Mouse (Mus musculus) midbrain, postnatal 0 days (tissue): ENCODE results near the gene Kpna7. TPM values are rescaled to one million over a fixed set of nuclear protein-coding genes. Genes with fewer than 3 reads are reported as not detected.
"Not testable (repeated sequence)": the region's sequence is repeated elsewhere in the genome, so short reads cannot be mapped to it uniquely, and the experiment has no call there.

Experiments used
- ATAC-seq: fragments of 200-750 bp; cut with Nextera tagmentation; 2 replicates; pipeline ENCODE4 v1.8.0; 2017; ENCODE audit warnings: moderate number of reproducible peaks, mild to moderate bottlenecking, moderate TSS enrichment, moderate library complexity; ENCODE audit not compliant: low FRiP score
- DNase-seq: peaks from one replicate; pipeline ENCODE4 v3.0.0-alpha.2; 2015; ENCODE audit warnings: low spot score
- H3K27ac ChIP-seq: fragments of 300-500 bp; sonication (generic); 2 replicates; pipeline ENCODE4 v1.5.1; 2014; ENCODE audit warnings: low read depth, mild to moderate bottlenecking, low read length, mixed read lengths
- H3K27me3 ChIP-seq: fragments of 300-500 bp; sonication (generic); 2 replicates; pipeline ENCODE4 v1.6.1; 2014; ENCODE audit warnings: low read length, control low read depth, mixed read lengths; ENCODE audit not compliant: insufficient read depth
- H3K36me3 ChIP-seq: fragments of 300-500 bp; sonication (generic); 2 replicates; pipeline ENCODE4 v1.6.1; 2014; ENCODE audit warnings: low read length, control low read depth, mixed read lengths; ENCODE audit not compliant: insufficient read depth
- H3K4me1 ChIP-seq: fragments of 300-500 bp; sonication (generic); 2 replicates; pipeline ENCODE4 v1.6.1; 2014; ENCODE audit warnings: mild to moderate bottlenecking, control low read depth, antibody characterized with exemption, low read length, mixed read lengths; ENCODE audit not compliant: insufficient read depth
- H3K4me2 ChIP-seq: fragments of 300-500 bp; sonication (generic); 2 replicates; pipeline ENCODE4 v1.6.1; 2014; ENCODE audit warnings: low read depth, mild to moderate bottlenecking, low read length, mixed read lengths; ENCODE audit not compliant: poor library complexity, severe bottlenecking
- H3K4me3 ChIP-seq: fragments of 300-500 bp; sonication (generic); 2 replicates; pipeline ENCODE4 v1.5.1; 2014; ENCODE audit warnings: low read depth, mild to moderate bottlenecking, low read length, moderate library complexity
- H3K9ac ChIP-seq: fragments of 300-500 bp; sonication (generic); replicated peaks from 2 replicates; pipeline ENCODE4 v1.6.1; 2014; ENCODE audit warnings: mild to moderate bottlenecking, low read length, moderate library complexity, mixed read lengths; ENCODE audit not compliant: poor library complexity, severe bottlenecking
- H3K9me3 ChIP-seq: fragments of 300-500 bp; sonication (generic); 2 replicates; pipeline ENCODE4 v1.6.1; 2016; ENCODE audit warnings: low read length, control low read depth
- CTCF ChIP-seq: IDR thresholded peaks from 2 replicates; pipeline ENCODE4 v1.5.1; 2016; ENCODE audit warnings: antibody characterized with exemption, mild to moderate bottlenecking
- WGBS: fragments of 180-500 bp; shearing (Covaris S2); extraction: QIAGEN DNeasy Blood & Tissue Kit; methylation state at CpG from one replicate; pipeline ENCODE4 v1.1.7; 2014; 5-methylcytosine and 5-hydroxymethylcytosine counted together
- polyA plus RNA-seq: library from polyadenylated mRNA; unstranded; fragments of >200 nt; fragmentation: Nextera tagmentation; extraction: Ambion mirVana; gene quantifications from 2 replicates; pipeline ENCODE4 v1.2.1, GENCODE M21; 2015
- total RNA-seq: library from RNA; depleted of rRNA; stranded (reverse); fragments of >200 nt; gene quantifications from 2 replicates; pipeline ENCODE4 v1.2.3, GENCODE M21; 2014

Kpna7 gene
- total and polyA plus RNA-seq, 2 experiments from 2014 or later, result not detected

DNA sequence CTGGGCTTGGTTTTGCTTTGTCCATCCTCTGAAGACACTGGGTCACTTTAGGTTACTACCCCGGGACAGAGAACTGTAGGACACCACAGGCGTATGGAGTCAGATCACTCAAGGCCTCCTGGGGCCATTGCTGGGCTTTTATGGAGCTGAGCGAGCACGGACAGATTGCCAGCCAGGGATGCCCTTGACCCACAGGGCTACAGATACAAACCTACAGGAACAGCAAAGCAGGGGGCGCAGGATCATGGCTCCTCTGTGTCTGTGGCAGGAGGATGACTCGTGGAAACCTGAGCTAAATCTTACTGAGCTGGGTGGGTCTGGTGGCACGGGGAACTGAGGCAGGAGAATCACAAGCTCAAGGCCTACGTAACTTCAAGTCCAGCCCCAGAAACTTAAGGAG lies 28.7 kb upstream of the Kpna7 start:
- TF ChIP-seq CTCF, result no peak
- no peaks in the 10 kb centered on the region for H3K4me1 ChIP-seq

DNA sequence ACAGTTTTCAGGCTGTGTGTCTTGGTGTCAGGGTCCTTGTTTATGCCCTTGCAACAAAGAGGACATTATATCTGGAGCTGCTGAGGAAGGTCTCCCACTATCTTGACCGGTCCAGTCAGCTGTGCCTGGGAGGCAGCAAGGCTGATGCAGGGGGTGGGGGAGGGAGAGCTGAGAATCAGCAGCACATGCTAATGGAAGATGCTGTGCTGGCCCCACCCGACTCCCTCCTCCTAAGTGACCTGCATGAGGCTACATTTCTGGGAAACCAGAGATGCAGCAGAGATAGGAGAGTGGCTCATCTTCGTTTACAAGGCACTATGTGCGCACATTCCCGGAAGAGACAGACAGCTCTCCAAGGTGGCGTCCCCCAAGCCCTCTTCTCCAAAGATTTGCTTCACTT lies 26.6 kb upstream of the Kpna7 start:
- WGBS, result 96% methylated on average over 6 of the region's 6 CpGs
- TF ChIP-seq CTCF, result no peak
- Histone ChIP-seq H3K9me3 (no peaks in the 10 kb centered on the region), H3K27ac (no peak overlapping the region), H3K9ac (no peak overlapping the region), H3K4me1 (no peaks in the 10 kb centered on the region), H3K27me3 (peaks cover 12% of the 10 kb centered on the region), H3K4me3 (no peak overlapping the region), H3K4me2 (no peak overlapping the region), H3K36me3 (peaks cover 50% of the 10 kb centered on the region)
- DNase-seq, result no peak
- no peak for ATAC-seq

More for the DNA sequence above, 28.7 kb upstream of the Kpna7 start:
- Histone ChIP-seq H3K9ac (no peak overlapping the region), H3K4me3 (no peak overlapping the region), H3K9me3 (no peaks in the 10 kb centered on the region), H3K27me3 (peaks cover 12% of the 10 kb centered on the region), H3K36me3 (peaks cover 28% of the 10 kb centered on the region), H3K4me2 (no peak overlapping the region), H3K27ac (no peak overlapping the region)
- DNase-seq (no peak), ATAC-seq (no peak)
- WGBS, result 84% methylated on average over 8 of the region's 8 CpGs

DNA sequence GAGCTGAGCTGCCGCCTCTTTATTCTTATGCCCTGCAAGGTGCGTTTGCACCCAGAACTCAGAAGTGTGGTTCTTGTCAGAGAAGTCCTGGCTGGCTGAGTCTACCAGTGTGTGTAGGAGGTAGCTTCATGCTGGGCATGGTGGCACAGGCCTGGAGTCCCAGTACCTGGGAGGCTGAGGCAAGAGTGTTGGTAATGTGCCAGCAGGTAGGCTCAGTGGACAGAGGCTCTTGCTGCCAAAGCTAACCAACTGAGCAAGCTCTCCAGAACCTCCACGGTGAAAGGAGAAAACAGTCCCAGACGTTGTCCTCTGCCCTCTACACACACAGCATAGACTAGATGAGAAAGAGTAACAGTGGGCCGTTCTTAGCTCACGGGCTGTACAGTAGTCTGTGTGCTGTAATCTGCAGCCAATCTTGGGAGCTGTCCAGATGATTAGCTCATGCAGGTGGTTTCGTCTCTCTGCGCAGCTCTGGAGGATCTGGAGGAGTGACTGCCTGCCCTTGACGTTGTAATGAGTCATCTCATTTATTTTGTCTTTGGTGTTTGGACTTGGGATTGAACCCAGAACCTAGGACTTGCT lies 22.0 kb upstream of the Kpna7 start:
- no peak for TF ChIP-seq CTCF
- ATAC-seq, result no peak
- no peaks in the 10 kb centered on the region for H3K27me3 ChIP-seq
- no peak overlapping the region for H3K4me2 ChIP-seq
- H3K4me1 ChIP-seq, result no peaks in the 10 kb centered on the region
- H3K27ac ChIP-seq, result no peak overlapping the region
- peaks cover 87% of the 10 kb centered on the region for H3K36me3 ChIP-seq
- no peaks in the 10 kb centered on the region for H3K9me3 ChIP-seq
- H3K4me3 ChIP-seq, result no peak overlapping the region
- WGBS, result 95% methylated on average over 9 of the region's 9 CpGs
- no peak for DNase-seq
- no peak overlapping the region for H3K9ac ChIP-seq

DNA sequence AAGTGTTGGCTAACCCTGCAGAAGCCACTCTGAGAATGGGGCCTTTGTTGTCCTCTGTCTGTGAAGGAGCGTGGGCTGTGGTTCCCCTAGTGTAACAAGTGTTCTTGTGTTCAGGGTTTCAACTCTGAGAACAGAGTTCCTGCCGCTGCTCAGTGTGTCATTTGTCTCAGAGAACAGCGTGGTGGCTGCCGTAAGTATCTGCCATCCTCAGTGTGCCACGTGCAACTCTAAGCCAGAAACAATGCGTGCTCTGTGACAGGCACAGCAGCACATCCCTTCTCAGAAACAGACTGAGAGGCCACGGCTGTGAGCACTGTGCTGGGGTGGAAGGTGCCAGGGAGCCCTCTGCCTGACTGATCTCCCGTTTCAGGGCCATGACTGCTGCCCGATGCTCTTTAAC lies 20.5 kb upstream of the Kpna7 start:
- Histone ChIP-seq H3K9me3 (no peaks in the 10 kb centered on the region), H3K9ac (no peak overlapping the region), H3K27me3 (no peaks in the 10 kb centered on the region), H3K36me3 (peaks cover 87% of the 10 kb centered on the region), H3K4me2 (no peak overlapping the region), H3K4me1 (no peaks in the 10 kb centered on the region), H3K27ac (no peak overlapping the region), H3K4me3 (no peak overlapping the region)
- no peak for TF ChIP-seq CTCF
- WGBS, result 81% methylated on average over 9 of the region's 9 CpGs
- DNase-seq (peak; percentile 29), ATAC-seq (peak; percentile 48; the same call in 1 of the 2 replicates)

DNA sequence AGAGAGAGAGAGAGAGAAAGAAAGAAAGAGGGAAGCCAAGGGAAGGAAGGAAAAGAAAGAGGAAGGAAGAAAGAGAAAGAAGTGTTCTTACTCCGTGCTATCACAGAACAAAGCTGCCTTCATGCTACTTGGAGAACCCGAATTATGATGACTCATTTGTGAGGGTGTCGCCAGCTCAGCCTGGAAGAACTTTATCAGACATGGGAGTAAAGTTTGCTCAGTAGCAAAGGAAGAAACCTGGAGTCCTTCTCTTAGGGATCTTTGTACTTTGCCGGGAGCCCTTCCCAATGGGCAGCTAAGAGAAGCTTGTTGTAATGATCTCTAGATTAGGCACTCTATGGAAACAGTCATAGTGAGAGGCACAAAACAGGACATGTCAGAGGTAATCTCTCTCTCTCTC lies 18.9 kb upstream of the Kpna7 start:
- Histone ChIP-seq H3K27ac (no peak overlapping the region), H3K4me2 (no peak overlapping the region), H3K9ac (no peak overlapping the region), H3K27me3 (no peaks in the 10 kb centered on the region), H3K4me3 (no peak overlapping the region), H3K4me1 (no peaks in the 10 kb centered on the region), H3K9me3 (no peaks in the 10 kb centered on the region), H3K36me3 (peaks cover 85% of the 10 kb centered on the region)
- TF ChIP-seq CTCF, result no peak
- DNase-seq, result no peak
- WGBS, result 96% methylated on average over 4 of the region's 4 CpGs
- no peak for ATAC-seq

DNA sequence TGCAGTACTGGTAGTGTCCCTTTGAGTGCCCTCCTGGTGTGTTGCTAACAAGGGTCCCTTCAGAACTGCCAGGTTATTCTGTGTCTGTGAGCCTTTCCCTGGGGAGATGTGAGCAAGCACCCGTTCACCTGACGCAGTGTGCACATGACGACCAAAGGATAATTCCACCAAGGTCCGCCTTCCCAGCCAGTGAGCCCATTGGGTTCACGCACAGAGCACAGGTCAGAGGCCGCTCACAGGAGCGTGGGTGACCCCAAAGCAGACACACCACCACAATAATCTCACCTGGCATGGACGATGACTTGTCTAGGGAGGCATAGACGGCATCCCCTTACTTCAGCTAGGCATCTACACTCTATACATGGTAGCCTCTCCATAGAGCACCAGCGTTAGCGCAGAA lies 17.6 kb upstream of the Kpna7 start:
- not testable (repeated sequence) for ATAC-seq, H3K27me3 ChIP-seq, DNase-seq, H3K4me3 ChIP-seq, H3K9ac ChIP-seq, H3K9me3 ChIP-seq, H3K27ac ChIP-seq, H3K4me1 ChIP-seq, H3K4me2 ChIP-seq
- WGBS, result 95% methylated on average over 11 of the region's 11 CpGs
- peaks cover 81% of the 10 kb centered on the region for H3K36me3 ChIP-seq
